Mouse (Mus musculus): ENCODE data around the gene Rhbdd1. TPM values are rescaled to one million over a fixed set of nuclear protein-coding genes. Genes with fewer than 3 reads are reported as not detected.

Rhbdd1 gene
- total and polyA plus RNA-seq, 3 experiments, result 7.5 to 10.4 TPM; not detected in 1

- Histone ChIP-seq H3K36me3 (ENCODE audit: control insufficient read depth in 1 of 2, insufficient read depth in 2 of 2, low read length in 2 of 2) (no peaks in the 10 kb centered on the region), H3K79me2 (ENCODE audit: control insufficient read depth, insufficient read depth, low read length, poor library complexity) (no peaks in the 10 kb centered on the region), H3K4me3 (ENCODE audit: control insufficient read depth in 1 of 2, insufficient read depth in 1 of 2, low read depth in 2 of 2, low read length in 2 of 2) (no peak overlapping the region), H3K9ac (ENCODE audit: control insufficient read depth, low read depth, low read length, poor library complexity, severe bottlenecking) (no peak overlapping the region), H3K4me1 (ENCODE audit: control insufficient read depth in 1 of 2, insufficient read depth in 2 of 2, low read length in 2 of 2) (no peaks in the 10 kb centered on the region), H3K27ac (ENCODE audit: control insufficient read depth, low read depth, low read length) (no peak overlapping the region), H3K9me3 (replicated peaks; ENCODE audit: insufficient read depth, low read length) (no peaks in the 10 kb centered on the region), H3K27me3 (ENCODE audit: control insufficient read depth in 1 of 2, insufficient read depth in 2 of 2, low read length in 2 of 2) (no peaks in the 10 kb centered on the region; a peak in 1 of 4 replicates)
- DNase-seq (ENCODE audit: low read depth, low spot score), result peak; percentile 54
- no peak for TF ChIP-seq MXI1 (IDR thresholded peaks at IDR 0.05; ENCODE audit: low read depth, low read length)
- no peak for TF ChIP-seq SIN3A (IDR thresholded peaks at IDR 0.05; ENCODE audit: low read length)
- TF ChIP-seq HCFC1 (IDR thresholded peaks at IDR 0.05; ENCODE audit: low read depth, low read length), result no peak
- TF ChIP-seq USF2 (IDR thresholded peaks at IDR 0.05; ENCODE audit: borderline replicate concordance in 1 of 2, insufficient read depth in 1 of 2, low read depth in 1 of 2, low read length in 2 of 2), result no peak
- TF ChIP-seq ELF1 (IDR thresholded peaks at IDR 0.05; ENCODE audit: low read depth, low read length), result no peak
- TF ChIP-seq POLR2AphosphoS5 (IDR thresholded peaks at IDR 0.05; ENCODE audit: borderline replicate concordance, low read depth, low read length), result no peak
- TF ChIP-seq UBTF (IDR thresholded peaks at IDR 0.05; ENCODE audit: borderline replicate concordance, insufficient read depth, low read depth, low read length), result no peak
- TF ChIP-seq SMC3 (IDR thresholded peaks at IDR 0.05; ENCODE audit: low read depth, low read length), result no peak
- TF ChIP-seq TCF12 (IDR thresholded peaks at IDR 0.05; ENCODE audit: low read depth, low read length), result no peak
- TF ChIP-seq CHD1 (IDR thresholded peaks at IDR 0.05; ENCODE audit: low read depth, low read length), result no peak
- no peak for TF ChIP-seq TBP (IDR thresholded peaks at IDR 0.05; ENCODE audit: low read depth, low read length)
- no peak for TF ChIP-seq NELFE (IDR thresholded peaks at IDR 0.05; ENCODE audit: low read depth, low read length)
- no peak for TF ChIP-seq BHLHE40 (IDR thresholded peaks at IDR 0.05; ENCODE audit: borderline replicate concordance, low read depth, low read length)
- no peak for TF ChIP-seq ZMIZ1 (IDR thresholded peaks at IDR 0.05; ENCODE audit: low read depth, low read length)
- no peak for TF ChIP-seq GABPA (IDR thresholded peaks at IDR 0.05; ENCODE audit: low read depth, low read length)
- no peak for TF ChIP-seq CTCF (IDR thresholded peaks at IDR 0.05 in 2 of 3, conservative IDR thresholded peaks at IDR 0.05 in 1 of 3; ENCODE audit: control insufficient read depth in 1 of 3, insufficient read depth in 1 of 3, low read depth in 2 of 3, low read length in 3 of 3, poor library complexity in 1 of 3, severe bottlenecking in 1 of 3)
- no peak for TF ChIP-seq ZC3H11A (IDR thresholded peaks at IDR 0.05; ENCODE audit: low read depth, low read length)
These were observed 17.7 kb upstream of the Rhbdd1 start for GRCm38 (mm10) chr1:82298586-82298985.

DNA sequence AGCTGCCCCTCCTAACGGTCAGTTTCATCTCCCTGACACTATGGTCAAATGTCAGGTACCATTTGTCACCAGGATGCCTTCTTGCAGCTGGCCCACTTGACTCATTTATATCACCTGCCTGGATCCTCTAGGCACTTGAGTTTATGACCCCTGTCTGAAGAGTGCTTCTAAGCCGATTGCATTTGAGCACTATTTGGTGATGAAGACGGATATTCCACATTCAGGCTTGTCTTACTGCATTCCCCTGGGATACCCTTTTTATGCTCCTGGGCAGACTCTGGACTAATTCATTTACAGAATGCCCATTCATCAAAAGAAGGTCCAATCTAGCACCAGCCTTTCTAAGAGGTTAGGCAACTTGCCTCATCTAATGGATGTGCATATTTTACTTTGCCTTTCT is 11.8 kb upstream of the Rhbdd1 start:
- no peak overlapping the region for H3K4me3 ChIP-seq (ENCODE audit: control insufficient read depth in 1 of 2, insufficient read depth in 1 of 2, low read depth in 2 of 2, low read length in 2 of 2)
- H3K9ac ChIP-seq (ENCODE audit: control insufficient read depth, low read depth, low read length, poor library complexity, severe bottlenecking), result no peak overlapping the region
- H3K27ac ChIP-seq (ENCODE audit: control insufficient read depth, low read depth, low read length), result no peak overlapping the region
- peaks cover 3 to 9% of the 10 kb centered on the region in 2 experiments for H3K27me3 ChIP-seq (ENCODE audit: control insufficient read depth in 1 of 2, insufficient read depth in 2 of 2, low read length in 2 of 2)
- no peaks in the 10 kb centered on the region for H3K79me2 ChIP-seq (ENCODE audit: control insufficient read depth, insufficient read depth, low read length, poor library complexity)
- no peak for TF ChIP-seq TAL1 (IDR thresholded peaks at IDR 0.05; ENCODE audit: low read length)
- TF ChIP-seq USF1 (IDR thresholded peaks at IDR 0.05; ENCODE audit: low read depth, low read length), result no peak
- TF ChIP-seq TBP (IDR thresholded peaks at IDR 0.05; ENCODE audit: low read depth, low read length), result no peak
- no peak for TF ChIP-seq ZMIZ1 (IDR thresholded peaks at IDR 0.05; ENCODE audit: low read depth, low read length)
- TF ChIP-seq UBTF (IDR thresholded peaks at IDR 0.05; ENCODE audit: borderline replicate concordance, insufficient read depth, low read depth, low read length), result no peak
- no peak for TF ChIP-seq SMC3 (IDR thresholded peaks at IDR 0.05; ENCODE audit: low read depth, low read length)
- TF ChIP-seq MYB (IDR thresholded peaks at IDR 0.05; ENCODE audit: low read depth, low read length), result no peak
- TF ChIP-seq HCFC1 (IDR thresholded peaks at IDR 0.05; ENCODE audit: low read depth, low read length), result no peak
- no peak for TF ChIP-seq E2F4 (IDR thresholded peaks at IDR 0.05; ENCODE audit: borderline replicate concordance, low read depth, low read length)
- no peak for TF ChIP-seq NRF1 (IDR thresholded peaks at IDR 0.05; ENCODE audit: insufficient read depth, low read depth, low read length, poor library complexity, severe bottlenecking)
- TF ChIP-seq CHD2 (IDR thresholded peaks at IDR 0.05; ENCODE audit: low read length), result no peak
- TF ChIP-seq RAD21 (IDR thresholded peaks at IDR 0.05; ENCODE audit: low read depth, low read length), result no peak
- TF ChIP-seq ETS1 (IDR thresholded peaks at IDR 0.05; ENCODE audit: low read depth, low read length), result no peak
- TF ChIP-seq MXI1 (IDR thresholded peaks at IDR 0.05; ENCODE audit: low read depth, low read length), result no peak
- no peak for TF ChIP-seq BHLHE40 (IDR thresholded peaks at IDR 0.05; ENCODE audit: borderline replicate concordance, low read depth, low read length)
- TF ChIP-seq JUND (IDR thresholded peaks at IDR 0.05; ENCODE audit: low read depth, low read length), result no peak
- no peak for TF ChIP-seq ZKSCAN1 (IDR thresholded peaks at IDR 0.05; ENCODE audit: low read depth, low read length)
- TF ChIP-seq USF2 (IDR thresholded peaks at IDR 0.05; ENCODE audit: borderline replicate concordance in 1 of 2, insufficient read depth in 1 of 2, low read depth in 1 of 2, low read length in 2 of 2), result no peak
- TF ChIP-seq GABPA (IDR thresholded peaks at IDR 0.05; ENCODE audit: low read depth, low read length), result no peak
- H3K36me3 ChIP-seq (ENCODE audit: control insufficient read depth in 1 of 2, insufficient read depth in 2 of 2, low read length in 2 of 2), result no peaks in the 10 kb centered on the region
- no peaks in the 10 kb centered on the region for H3K4me1 ChIP-seq (ENCODE audit: control insufficient read depth in 1 of 2, insufficient read depth in 2 of 2, low read length in 2 of 2)
- DNase-seq (ENCODE audit: low read depth, low spot score), result no peak
- H3K9me3 ChIP-seq (replicated peaks; ENCODE audit: insufficient read depth, low read length), result no peaks in the 10 kb centered on the region

Data from MEL (cell line).